Mouse (Mus musculus): Measurements from ENCODE around the gene Gm11060. TPM values are rescaled to one million over a fixed set of nuclear protein-coding genes. Genes with fewer than 3 reads are reported as not detected.

Gene Gm11060
- polyA plus RNA-seq, 1 experiment = not detected

DNA sequence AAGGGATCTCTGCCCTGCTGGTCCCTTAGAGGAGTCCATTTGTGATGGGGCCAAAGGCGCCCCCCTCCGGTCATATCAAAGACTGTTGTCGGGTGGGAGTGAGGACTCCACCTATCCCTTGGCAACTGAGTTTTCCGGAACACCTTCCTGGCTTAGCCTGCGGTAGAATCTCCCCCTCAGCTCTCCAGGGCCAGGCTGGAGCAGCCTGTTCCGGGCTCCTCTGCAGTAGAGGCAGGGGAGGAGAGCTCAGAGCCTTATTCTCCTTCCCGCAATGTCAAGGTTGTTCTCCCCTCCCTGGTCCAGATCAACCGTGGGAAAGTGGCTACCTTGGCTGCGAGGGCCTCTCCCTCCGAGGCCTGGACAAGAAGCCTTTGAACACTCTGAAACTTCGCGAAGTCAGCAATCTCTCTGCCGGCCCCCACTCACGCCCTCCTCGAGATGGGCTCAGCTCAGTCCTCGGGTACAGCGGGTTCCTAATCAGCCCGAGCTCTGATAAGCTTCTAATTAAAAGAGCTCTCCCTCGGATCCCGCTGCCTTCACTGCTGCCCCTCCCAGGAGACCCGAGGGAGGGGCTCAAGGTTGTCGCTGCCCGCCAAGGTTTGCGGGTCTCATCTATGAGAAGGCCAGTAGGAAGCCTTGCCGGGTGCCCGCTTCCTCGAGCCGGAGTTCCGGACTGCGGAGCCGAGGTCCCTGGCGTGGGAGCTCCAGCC, 38.7 kb downstream of the Gm11060 start:
- H3K4me1 ChIP-seq (ENCODE audit: control insufficient read depth, insufficient read depth, low read length) = peaks cover 22% of the 10 kb centered on the region
- peaks cover 8% of the 10 kb centered on the region for H3K27me3 ChIP-seq (ENCODE audit: control insufficient read depth, insufficient read depth, low read length)
- peak overlapping the region; percentile 62 for H3K27ac ChIP-seq (ENCODE audit: control insufficient read depth, insufficient read depth, low read depth, low read length)
- peak overlapping the region; percentile 33; the same call in 1 of the 2 replicates for H3K4me3 ChIP-seq (ENCODE audit: control insufficient read depth, low read depth, low read length)
- H3K36me3 ChIP-seq (ENCODE audit: control insufficient read depth, insufficient read depth, low read length) = no peaks in the 10 kb centered on the region
- TF ChIP-seq POLR2A (IDR thresholded peaks at IDR 0.05; ENCODE audit: control insufficient read depth, low read depth, low read length) (0 out of 2 replicates have a peak, but pooled peaks have one; percentile 16), CTCF (IDR thresholded peaks at IDR 0.05; ENCODE audit: control insufficient read depth, insufficient read depth, insufficient replicate concordance, low read depth, low read length) (0 out of 2 replicates have a peak, but pooled peaks have one; percentile 17)

DNA sequence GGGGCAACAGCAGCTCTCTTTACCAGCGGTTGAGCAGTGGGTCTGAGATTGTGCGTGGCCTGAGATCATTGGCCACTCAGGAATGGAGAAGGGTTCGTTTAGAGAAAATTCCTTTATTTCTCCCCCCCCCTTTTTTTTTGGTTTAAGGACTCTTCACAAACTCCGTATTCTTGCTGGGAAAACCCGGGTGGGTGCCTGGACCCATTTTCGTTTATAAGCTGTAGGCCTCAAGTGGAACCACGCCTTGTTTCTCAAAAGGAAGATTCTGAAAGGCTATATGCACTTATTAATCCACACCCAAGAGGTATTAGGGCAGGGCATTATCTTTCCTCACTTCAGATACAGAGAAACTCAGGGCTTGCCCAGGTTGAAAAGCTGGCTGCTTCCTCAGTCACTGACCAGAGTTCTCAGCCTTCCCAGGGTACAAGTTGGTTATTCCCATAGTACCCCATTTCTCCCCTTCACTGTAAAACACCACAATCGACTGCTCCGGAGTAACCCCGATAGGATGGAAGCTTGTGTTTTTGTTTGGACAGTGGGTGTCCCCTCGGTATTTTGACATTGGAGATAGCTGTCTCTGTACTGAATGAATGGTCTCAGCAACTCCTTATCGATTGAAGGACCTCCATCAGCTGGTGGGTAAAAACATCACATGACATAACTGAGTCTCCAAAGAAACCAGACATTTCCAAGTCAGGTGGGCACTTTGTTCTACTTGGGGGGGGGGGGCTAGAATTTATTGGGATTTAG, 39.4 kb downstream of the Gm11060 start:
- Histone ChIP-seq H3K4me3 (ENCODE audit: control insufficient read depth, low read depth, low read length) (peak overlapping the region; percentile 33; the same call in 1 of the 2 replicates), H3K36me3 (ENCODE audit: control insufficient read depth, insufficient read depth, low read length) (no peaks in the 10 kb centered on the region), H3K27ac (ENCODE audit: control insufficient read depth, insufficient read depth, low read depth, low read length) (peak overlapping the region; percentile 62), H3K4me1 (ENCODE audit: control insufficient read depth, insufficient read depth, low read length) (peaks cover 22% of the 10 kb centered on the region), H3K27me3 (ENCODE audit: control insufficient read depth, insufficient read depth, low read length) (peaks cover 8% of the 10 kb centered on the region)
- no peak for TF ChIP-seq CTCF (IDR thresholded peaks at IDR 0.05; ENCODE audit: control insufficient read depth, insufficient read depth, insufficient replicate concordance, low read depth, low read length)
- no peak for TF ChIP-seq POLR2A (IDR thresholded peaks at IDR 0.05; ENCODE audit: control insufficient read depth, low read depth, low read length)

DNA sequence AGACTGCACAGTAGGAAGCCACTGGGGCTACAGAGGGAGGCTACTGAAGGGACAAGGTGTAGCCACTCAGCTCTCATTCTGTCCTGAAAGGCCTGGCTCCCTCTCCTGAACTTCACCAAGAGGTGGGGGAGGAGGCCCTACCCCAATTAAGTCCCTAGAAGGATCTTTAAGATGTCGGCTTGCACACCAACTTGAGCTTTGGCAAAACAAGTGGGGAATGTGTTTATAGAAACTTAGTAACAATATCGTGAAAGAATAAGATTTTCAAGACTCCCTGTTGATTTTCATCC, 39.9 kb downstream of the Gm11060 start:
- Histone ChIP-seq H3K4me3 (ENCODE audit: control insufficient read depth, low read depth, low read length) (no peak overlapping the region), H3K36me3 (ENCODE audit: control insufficient read depth, insufficient read depth, low read length) (no peaks in the 10 kb centered on the region), H3K27ac (ENCODE audit: control insufficient read depth, insufficient read depth, low read depth, low read length) (peak overlapping the region; percentile 50; the same call in 1 of the 2 replicates), H3K4me1 (ENCODE audit: control insufficient read depth, insufficient read depth, low read length) (peaks cover 21% of the 10 kb centered on the region), H3K27me3 (ENCODE audit: control insufficient read depth, insufficient read depth, low read length) (peaks cover 8% of the 10 kb centered on the region)
- no peak for TF ChIP-seq CTCF (IDR thresholded peaks at IDR 0.05; ENCODE audit: control insufficient read depth, insufficient read depth, insufficient replicate concordance, low read depth, low read length)
- no peak for TF ChIP-seq POLR2A (IDR thresholded peaks at IDR 0.05; ENCODE audit: control insufficient read depth, low read depth, low read length)

DNA sequence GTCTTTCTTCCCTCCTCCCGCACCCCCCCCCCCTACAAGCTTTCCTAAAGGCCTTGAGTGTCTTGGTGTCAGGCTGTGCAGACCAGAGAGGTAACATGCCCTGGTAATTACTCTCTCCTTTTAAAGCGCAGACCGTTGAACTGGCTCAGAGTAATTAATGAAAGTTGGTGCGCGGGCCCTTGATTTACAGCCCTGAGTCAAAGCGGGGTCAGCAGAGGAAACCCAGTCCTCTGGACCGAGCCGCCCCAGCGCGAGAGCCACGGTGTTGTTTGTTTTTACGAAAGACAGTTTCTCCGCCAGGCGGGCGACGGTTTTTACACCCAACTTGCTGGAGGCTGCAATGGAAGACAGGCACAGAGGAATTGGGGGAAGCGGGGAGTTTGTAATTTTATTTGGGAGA, 40.5 kb downstream of the Gm11060 start:
- TF ChIP-seq POLR2A (IDR thresholded peaks at IDR 0.05; ENCODE audit: control insufficient read depth, low read depth, low read length) = no peak
- TF ChIP-seq CTCF (IDR thresholded peaks at IDR 0.05; ENCODE audit: control insufficient read depth, insufficient read depth, insufficient replicate concordance, low read depth, low read length) = no peak
- no peaks in the 10 kb centered on the region for H3K36me3 ChIP-seq (ENCODE audit: control insufficient read depth, insufficient read depth, low read length)
- peaks cover 17% of the 10 kb centered on the region for H3K4me1 ChIP-seq (ENCODE audit: control insufficient read depth, insufficient read depth, low read length)
- peak overlapping the region; percentile 50; the same call in 1 of the 2 replicates for H3K27ac ChIP-seq (ENCODE audit: control insufficient read depth, insufficient read depth, low read depth, low read length)
- H3K27me3 ChIP-seq (ENCODE audit: control insufficient read depth, insufficient read depth, low read length) = peaks cover 6% of the 10 kb centered on the region
- H3K4me3 ChIP-seq (ENCODE audit: control insufficient read depth, low read depth, low read length) = peak overlapping the region; percentile 26; the same call in 1 of the 2 replicates

DNA sequence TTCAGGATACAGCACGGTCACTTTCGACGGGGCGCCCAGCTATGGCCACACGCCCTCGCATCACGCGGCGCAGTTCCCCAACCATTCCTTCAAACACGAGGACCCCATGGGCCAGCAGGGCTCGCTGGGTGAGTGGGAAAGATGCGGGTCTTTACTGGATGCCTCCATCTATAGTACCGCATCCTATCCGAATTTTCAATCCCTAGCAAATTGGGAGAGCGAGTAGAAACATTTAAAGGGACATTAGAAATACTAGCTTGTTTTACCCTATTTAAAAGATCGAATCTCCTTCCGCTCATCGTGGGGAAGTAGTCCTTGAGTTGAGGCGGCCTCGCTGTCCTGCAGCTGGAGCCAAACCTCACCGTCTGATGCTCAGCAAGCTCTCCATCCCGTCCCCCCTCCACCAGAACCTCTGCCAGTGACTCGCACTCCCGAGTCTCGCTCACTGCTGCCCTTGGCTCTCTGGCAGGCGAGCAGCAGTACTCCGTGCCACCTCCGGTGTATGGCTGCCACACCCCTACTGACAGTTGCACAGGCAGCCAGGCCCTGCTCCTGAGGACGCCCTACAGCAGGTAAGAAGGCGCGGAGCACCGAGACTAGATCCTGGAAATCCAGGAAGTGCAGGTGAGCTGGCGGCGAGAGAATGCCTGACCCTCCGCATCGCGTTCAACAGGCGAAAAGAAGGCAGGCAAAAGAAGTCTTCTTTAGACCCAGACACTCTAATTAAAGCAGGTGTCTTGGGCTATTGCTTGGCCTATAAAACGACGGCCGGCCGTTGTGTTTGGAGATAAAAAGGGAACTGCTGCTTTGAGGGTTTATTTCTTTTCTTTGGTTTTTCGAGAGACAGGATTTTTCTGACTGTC, 41.3 kb downstream of the Gm11060 start:
- peak overlapping the region; percentile 54 for H3K27ac ChIP-seq (ENCODE audit: control insufficient read depth, insufficient read depth, low read depth, low read length)
- peaks cover 4% of the 10 kb centered on the region for H3K27me3 ChIP-seq (ENCODE audit: control insufficient read depth, insufficient read depth, low read length)
- H3K36me3 ChIP-seq (ENCODE audit: control insufficient read depth, insufficient read depth, low read length) = no peaks in the 10 kb centered on the region
- TF ChIP-seq POLR2A (IDR thresholded peaks at IDR 0.05; ENCODE audit: control insufficient read depth, low read depth, low read length) (peak; percentile 32; the same call in 1 of the 2 replicates), CTCF (IDR thresholded peaks at IDR 0.05; ENCODE audit: control insufficient read depth, insufficient read depth, insufficient replicate concordance, low read depth, low read length) (no peak)
- peak overlapping the region; percentile 59 for H3K4me3 ChIP-seq (ENCODE audit: control insufficient read depth, low read depth, low read length)
- H3K4me1 ChIP-seq (ENCODE audit: control insufficient read depth, insufficient read depth, low read length) = peaks cover 13% of the 10 kb centered on the region

DNA sequence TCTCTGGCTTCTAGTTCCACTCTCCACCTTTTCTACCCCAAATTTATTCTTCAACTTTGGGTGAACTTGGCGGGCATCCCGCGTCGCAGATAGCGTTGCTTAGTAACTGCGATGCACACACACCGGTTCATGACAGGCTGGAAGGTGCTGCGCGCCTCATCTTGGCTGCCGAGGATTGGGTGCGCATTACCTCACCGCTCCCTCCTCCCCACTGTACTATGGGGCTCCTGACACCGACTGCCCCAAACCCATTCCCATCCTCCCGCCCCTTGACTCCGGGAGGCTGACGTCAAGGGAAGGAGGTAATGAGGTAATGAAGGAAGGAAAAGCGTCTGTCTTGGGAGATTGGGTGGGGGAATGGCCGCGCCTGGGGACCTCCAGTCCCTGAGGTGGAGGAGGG, 42.5 kb downstream of the Gm11060 start:
- H3K27me3 ChIP-seq (ENCODE audit: control insufficient read depth, insufficient read depth, low read length) = peaks cover 4% of the 10 kb centered on the region
- no peak for TF ChIP-seq POLR2A (IDR thresholded peaks at IDR 0.05; ENCODE audit: control insufficient read depth, low read depth, low read length)
- no peak for TF ChIP-seq CTCF (IDR thresholded peaks at IDR 0.05; ENCODE audit: control insufficient read depth, insufficient read depth, insufficient replicate concordance, low read depth, low read length)
- H3K4me3 ChIP-seq (ENCODE audit: control insufficient read depth, low read depth, low read length) = no peak overlapping the region; the same call in 1 of the 2 replicates
- peaks cover 13% of the 10 kb centered on the region for H3K4me1 ChIP-seq (ENCODE audit: control insufficient read depth, insufficient read depth, low read length)
- H3K36me3 ChIP-seq (ENCODE audit: control insufficient read depth, insufficient read depth, low read length) = no peaks in the 10 kb centered on the region
- H3K27ac ChIP-seq (ENCODE audit: control insufficient read depth, insufficient read depth, low read depth, low read length) = no peak overlapping the region
